Mouse (Mus musculus): ENCODE data around the gene Brms1. TPM values are rescaled to one million over a fixed set of nuclear protein-coding genes. Genes with fewer than 3 reads are reported as not detected.
A peak's percentile ranks its signal among the peaks of the same experiment; 100 is the strongest.

Gene Brms1
- polyA plus RNA-seq, 1 experiment from 2014 or later, result 39.9 TPM

DNA sequence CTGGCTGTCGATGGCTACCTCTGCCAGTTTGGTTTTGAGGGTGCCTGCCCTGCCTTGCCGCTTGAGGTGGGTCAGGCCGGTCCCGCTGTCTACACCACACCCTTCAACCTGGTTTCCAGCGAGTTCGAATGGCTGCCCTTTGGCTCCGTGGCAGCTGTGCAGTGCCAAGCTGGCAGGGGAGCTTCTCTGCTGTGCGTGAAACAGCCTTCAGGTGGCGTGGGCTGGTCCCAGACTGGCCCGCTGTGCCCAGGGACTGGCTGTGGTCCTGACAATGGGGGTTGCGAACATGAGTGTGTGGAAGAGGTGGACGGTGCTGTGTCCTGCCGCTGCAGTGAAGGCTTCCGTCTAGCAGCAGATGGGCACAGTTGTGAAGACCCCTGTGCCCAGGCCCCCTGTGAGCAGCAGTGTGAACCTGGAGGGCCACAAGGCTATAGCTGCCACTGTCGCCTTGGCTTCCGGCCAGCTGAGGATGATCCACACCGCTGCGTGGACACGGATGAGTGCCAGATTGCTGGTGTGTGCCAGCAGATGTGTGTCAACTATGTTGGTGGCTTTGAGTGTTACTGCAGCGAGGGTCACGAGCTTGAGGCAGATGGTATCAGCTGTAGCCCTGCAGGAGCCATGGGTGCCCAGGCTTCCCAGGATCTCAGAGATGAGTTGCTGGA is 27.5 kb downstream of the Brms1 start:
- peak overlapping the region; percentile 93 for H3K27ac ChIP-seq

GRCm38 (mm10) chr19:5069486-5069885 is 28.3 kb downstream of the Brms1 start:
- 74% methylated on average over 5 of the region's 5 CpGs for WGBS
- H3K4me2 ChIP-seq, result peak overlapping the region; percentile 79
- H3K27me3 ChIP-seq (replicated peaks), result peaks cover 5% of the 10 kb centered on the region; the same call in 1 of the 2 replicates
- ATAC-seq (ENCODE audit: insufficient read depth, low FRiP score, low read depth), result no peak
- H3K9ac ChIP-seq, result 0 out of 2 replicates have a peak overlapping the region, but pooled peaks have one; percentile 2
- H3K27ac ChIP-seq, result 0 out of 2 replicates have a peak overlapping the region, but pooled peaks have one; percentile 92
- H3K9me3 ChIP-seq, result no peaks in the 10 kb centered on the region
- peak overlapping the region; percentile 58 for H3K4me3 ChIP-seq (replicated peaks)
- no peaks in the 10 kb centered on the region for H3K36me3 ChIP-seq
- peaks cover 53% of the 10 kb centered on the region for H3K4me1 ChIP-seq

More for the DNA sequence above, 27.5 kb downstream of the Brms1 start:
- Histone ChIP-seq H3K27me3 (replicated peaks) (peaks cover 5% of the 10 kb centered on the region; the same call in 1 of the 2 replicates), H3K4me2 (peak overlapping the region; percentile 79), H3K9me3 (no peaks in the 10 kb centered on the region), H3K4me3 (replicated peaks) (peak overlapping the region; percentile 58), H3K4me1 (peaks cover 53% of the 10 kb centered on the region), H3K9ac (peak overlapping the region; percentile 64; the same call in 1 of the 2 replicates), H3K36me3 (no peaks in the 10 kb centered on the region)
- 29% methylated on average over 21 of the region's 21 CpGs for whole genome bisulfite sequencing
- no peak for ATAC-seq (ENCODE audit: insufficient read depth, low FRiP score, low read depth)

- Histone ChIP-seq H3K4me3 (replicated peaks) (peak overlapping the region; percentile 58), H3K4me2 (peak overlapping the region; percentile 79), H3K9me3 (no peaks in the 10 kb centered on the region), H3K27ac (peak overlapping the region; percentile 92; the same call in 1 of the 2 replicates), H3K27me3 (replicated peaks) (peaks cover 5% of the 10 kb centered on the region; the same call in 1 of the 2 replicates), H3K4me1 (peaks cover 53% of the 10 kb centered on the region), H3K9ac (peak overlapping the region; percentile 2; the same call in 1 of the 2 replicates), H3K36me3 (no peaks in the 10 kb centered on the region)
- WGBS, result 71% methylated on average over 7 of the region's 7 CpGs
- ATAC-seq (ENCODE audit: insufficient read depth, low FRiP score, low read depth), result no peak
Measured at GRCm38 (mm10) chr19:5069978-5070377, 28.8 kb downstream of the Brms1 start.

DNA sequence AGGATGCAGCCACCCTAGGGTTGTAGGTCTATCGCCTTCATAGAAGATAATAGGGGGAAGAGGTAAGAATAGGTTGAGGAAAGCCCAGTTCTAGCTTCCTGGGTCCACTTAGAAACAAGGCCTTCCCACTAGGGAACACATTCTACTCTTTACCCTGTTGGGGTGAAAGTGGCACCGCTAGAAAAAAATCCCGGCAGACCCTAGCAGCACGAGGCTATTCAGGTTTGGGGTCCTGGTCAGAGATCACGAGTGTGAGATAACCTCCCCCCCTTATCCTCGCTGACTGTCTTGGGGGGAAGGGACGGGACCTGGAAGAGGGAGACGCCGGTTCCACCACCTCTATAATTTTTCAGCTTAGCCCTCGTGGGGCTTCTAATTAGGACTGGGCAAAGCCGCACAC is 29.9 kb downstream of the Brms1 start:
- H3K27me3 ChIP-seq (replicated peaks), result peaks cover 5% of the 10 kb centered on the region; the same call in 1 of the 2 replicates
- H3K4me1 ChIP-seq, result peaks cover 46% of the 10 kb centered on the region
- H3K4me2 ChIP-seq, result peak overlapping the region; percentile 79
- peak overlapping the region; percentile 29; the same call in 1 of the 2 replicates for H3K9ac ChIP-seq
- H3K27ac ChIP-seq, result peak overlapping the region; percentile 92
- H3K9me3 ChIP-seq, result no peaks in the 10 kb centered on the region
- 8% methylated on average over 11 of the region's 11 CpGs for WGBS
- H3K36me3 ChIP-seq, result no peaks in the 10 kb centered on the region
- no peak for ATAC-seq (ENCODE audit: insufficient read depth, low FRiP score, low read depth)
- H3K4me3 ChIP-seq (replicated peaks), result peak overlapping the region; percentile 58

DNA sequence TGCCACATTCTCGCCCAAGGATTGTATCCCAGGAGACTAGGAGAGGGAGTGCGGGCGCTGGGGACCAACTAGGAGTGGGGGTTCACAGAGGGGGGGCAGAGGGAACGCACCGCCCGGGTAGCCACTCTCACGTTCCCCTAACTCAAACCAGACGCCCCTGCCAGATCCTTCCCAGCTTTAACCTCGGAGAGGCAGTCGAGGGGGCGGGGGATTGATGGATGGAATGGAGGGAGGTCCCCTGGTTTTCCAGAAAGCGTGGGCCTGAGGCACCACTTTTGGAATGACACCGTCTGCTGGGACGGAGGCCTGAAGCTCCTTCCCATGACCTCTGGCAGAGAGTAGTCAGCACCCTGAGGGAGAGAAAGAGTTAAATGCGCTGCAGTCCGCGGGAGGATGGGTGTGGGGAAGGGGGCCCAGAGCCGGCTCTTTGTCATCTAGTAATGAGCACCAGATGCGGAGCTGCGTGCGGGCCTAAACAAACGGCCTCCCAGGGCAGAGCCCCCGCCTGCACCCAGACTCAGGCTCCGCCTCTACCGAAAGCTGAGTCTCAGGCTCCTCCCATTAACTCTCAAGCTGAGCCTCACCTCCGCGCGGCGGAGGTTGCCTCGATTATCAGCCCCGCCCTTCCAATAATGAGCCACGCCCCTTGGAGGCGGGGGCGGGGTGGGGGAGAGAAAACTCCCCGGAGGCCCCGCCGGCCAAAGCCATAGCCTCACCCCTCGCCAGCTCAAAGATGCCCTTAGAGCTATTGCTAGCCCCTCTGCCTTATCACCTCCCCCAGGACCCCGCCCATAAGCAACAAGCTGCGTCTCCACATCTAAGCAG is 30.6 kb downstream of the Brms1 start:
- under 1% methylated on average over 40 of the region's 40 CpGs for WGBS
- Histone ChIP-seq H3K4me2 (peak overlapping the region; percentile 79), H3K36me3 (no peaks in the 10 kb centered on the region), H3K9ac (peak overlapping the region; percentile 29; the same call in 1 of the 2 replicates), H3K4me1 (peaks cover 46% of the 10 kb centered on the region), H3K27ac (peak overlapping the region; percentile 92), H3K4me3 (replicated peaks) (peak overlapping the region; percentile 58), H3K27me3 (replicated peaks) (peaks cover 5% of the 10 kb centered on the region; the same call in 1 of the 2 replicates), H3K9me3 (no peaks in the 10 kb centered on the region)
- ATAC-seq (ENCODE audit: insufficient read depth, low FRiP score, low read depth), result peak; percentile 83

DNA sequence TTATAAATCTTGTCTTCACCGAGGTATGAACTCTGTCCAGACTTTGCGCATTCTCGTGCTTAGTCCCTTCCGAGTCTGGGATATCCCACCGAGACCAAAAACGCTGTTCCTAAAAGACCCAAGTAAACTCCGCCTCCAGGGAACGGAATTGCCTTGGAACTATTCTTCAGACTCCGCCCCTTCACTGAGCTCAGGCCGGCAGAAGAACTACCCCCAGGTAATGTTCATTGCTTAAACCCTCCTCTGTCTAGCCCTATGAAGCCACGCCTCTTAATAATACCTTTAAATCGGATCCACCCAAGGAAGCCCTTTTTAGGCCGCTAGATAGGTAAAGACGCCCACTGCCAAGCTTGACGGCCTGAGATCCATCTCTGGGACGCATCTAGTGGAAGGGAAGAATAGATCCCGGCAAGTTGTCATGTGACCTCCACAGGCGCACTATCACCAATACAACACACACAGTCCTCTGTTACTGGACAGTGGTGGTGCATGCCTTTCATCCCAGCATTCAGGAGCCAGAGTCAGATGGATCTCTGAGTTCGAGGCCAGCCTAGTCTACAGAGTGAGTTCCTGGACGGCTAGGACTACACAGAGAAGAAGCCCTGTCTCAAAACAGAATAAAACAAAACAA is 31.4 kb downstream of the Brms1 start:
- H3K9me3 ChIP-seq, result no peaks in the 10 kb centered on the region
- H3K4me1 ChIP-seq, result peaks cover 39% of the 10 kb centered on the region
- peak; percentile 4; the same call in 1 of the 2 replicates for ATAC-seq (ENCODE audit: insufficient read depth, low FRiP score, low read depth)
- no peaks in the 10 kb centered on the region for H3K36me3 ChIP-seq
- peaks cover 5% of the 10 kb centered on the region; the same call in 1 of the 2 replicates for H3K27me3 ChIP-seq (replicated peaks)
- H3K9ac ChIP-seq, result 0 out of 2 replicates have a peak overlapping the region, but pooled peaks have one; percentile 16
- peak overlapping the region; percentile 58 for H3K4me3 ChIP-seq (replicated peaks)
- H3K27ac ChIP-seq, result peak overlapping the region; percentile 92
- H3K4me2 ChIP-seq, result peak overlapping the region; percentile 79
- WGBS, result 3% methylated on average over 20 of the region's 20 CpGs

DNA sequence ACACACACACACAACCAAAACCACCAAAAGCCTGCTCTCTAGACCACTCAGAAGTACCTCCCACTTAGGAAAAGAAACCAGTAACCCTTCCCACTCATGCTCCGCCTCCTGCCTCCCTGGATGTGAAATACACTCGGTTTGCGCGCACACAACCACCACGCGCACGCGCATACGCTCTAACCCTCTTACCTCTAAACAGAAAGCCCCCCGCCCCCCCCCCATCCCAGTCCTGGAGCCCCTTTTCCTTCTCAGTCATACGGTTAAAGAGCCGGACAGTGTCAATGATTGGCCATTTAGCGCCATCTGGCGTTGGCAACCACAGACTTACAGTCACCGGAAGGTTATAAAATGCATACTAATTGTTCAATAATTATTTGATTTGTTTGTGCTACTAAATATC is 31.9 kb downstream of the Brms1 start:
- peak overlapping the region; percentile 92; the same call in 1 of the 2 replicates for H3K27ac ChIP-seq

GRCm38 (mm10) chr19:5073518-5073917 is 32.4 kb downstream of the Brms1 start:
- Histone ChIP-seq H3K4me3 (replicated peaks) (no peak overlapping the region; the same call in 1 of the 2 replicates), H3K9me3 (no peaks in the 10 kb centered on the region), H3K4me1 (peaks cover 35% of the 10 kb centered on the region), H3K27me3 (replicated peaks) (peaks cover 5% of the 10 kb centered on the region; the same call in 1 of the 2 replicates), H3K27ac (no peak overlapping the region), H3K9ac (no peak overlapping the region), H3K36me3 (no peaks in the 10 kb centered on the region), H3K4me2 (peak overlapping the region; percentile 79; the same call in 1 of the 2 replicates)
- 25% methylated on average over 5 of the region's 5 CpGs for WGBS
- ATAC-seq (ENCODE audit: insufficient read depth, low FRiP score, low read depth), result no peak

More for the DNA sequence above, 31.9 kb downstream of the Brms1 start:
- no peak for ATAC-seq (ENCODE audit: insufficient read depth, low FRiP score, low read depth)
- no peaks in the 10 kb centered on the region for H3K9me3 ChIP-seq
- H3K9ac ChIP-seq, result no peak overlapping the region
- peaks cover 38% of the 10 kb centered on the region for H3K4me1 ChIP-seq
- peak overlapping the region; percentile 58 for H3K4me3 ChIP-seq (replicated peaks)
- WGBS, result under 1% methylated on average over 15 of the region's 15 CpGs
- no peaks in the 10 kb centered on the region for H3K36me3 ChIP-seq
- H3K27me3 ChIP-seq (replicated peaks), result peaks cover 5% of the 10 kb centered on the region; the same call in 1 of the 2 replicates
- peak overlapping the region; percentile 79 for H3K4me2 ChIP-seq

DNA sequence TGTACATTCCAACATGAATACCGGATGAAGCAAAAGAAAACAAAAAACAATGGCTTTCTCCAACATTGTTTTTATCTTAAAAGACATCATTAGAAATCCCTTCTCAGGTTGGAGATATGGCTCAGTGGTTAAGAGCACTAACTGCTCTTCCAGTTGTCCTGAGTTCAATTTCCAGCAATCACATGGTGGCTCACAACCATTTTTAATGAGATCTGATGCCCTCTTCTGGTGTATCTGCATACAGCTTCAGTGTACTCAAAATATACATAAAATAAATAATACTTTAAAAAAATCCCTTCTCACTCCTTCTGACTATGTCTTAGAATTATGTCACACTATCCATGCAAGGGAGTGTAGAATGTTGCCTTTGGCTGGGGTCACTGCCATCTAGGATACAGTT is 38.1 kb downstream of the Brms1 start:
- Histone ChIP-seq H3K9ac (no peak overlapping the region), H3K36me3 (no peaks in the 10 kb centered on the region), H3K4me1 (no peaks in the 10 kb centered on the region), H3K27ac (no peak overlapping the region), H3K27me3 (replicated peaks) (peaks cover 41% of the 10 kb centered on the region), H3K9me3 (no peaks in the 10 kb centered on the region), H3K4me2 (no peak overlapping the region), H3K4me3 (replicated peaks) (no peak overlapping the region)
- WGBS, result 92% methylated on average over 1 of the region's 1 CpGs
- ATAC-seq (ENCODE audit: insufficient read depth, low FRiP score, low read depth), result no peak

DNA sequence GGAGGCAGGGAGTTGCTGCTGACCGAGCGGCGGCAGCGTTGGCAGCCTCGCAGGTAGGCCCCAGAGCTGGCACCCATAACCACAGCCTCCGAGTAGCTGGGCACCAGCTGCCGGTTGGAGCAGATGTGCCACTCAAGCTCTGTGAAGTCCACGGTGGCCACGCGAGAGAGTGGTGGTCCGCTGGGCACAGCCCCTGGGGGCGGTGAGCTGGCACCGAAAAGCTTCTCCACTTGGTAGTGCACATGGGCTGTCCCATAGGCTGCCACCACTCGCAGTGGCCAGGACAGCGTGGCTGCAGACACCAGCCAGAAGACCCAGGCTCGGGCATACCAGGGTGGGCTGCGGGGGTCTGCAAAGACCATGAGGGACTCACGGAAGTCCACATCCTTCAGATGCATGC is 40.9 kb downstream of the Brms1 start:
- Histone ChIP-seq H3K4me3 (replicated peaks) (no peak overlapping the region), H3K9me3 (no peaks in the 10 kb centered on the region), H3K27me3 (replicated peaks) (peaks cover 65% of the 10 kb centered on the region), H3K9ac (no peak overlapping the region), H3K27ac (no peak overlapping the region), H3K4me2 (no peak overlapping the region), H3K4me1 (peaks cover 10% of the 10 kb centered on the region), H3K36me3 (no peaks in the 10 kb centered on the region)
- WGBS, result 59% methylated on average over 18 of the region's 18 CpGs
- no peak for ATAC-seq (ENCODE audit: insufficient read depth, low FRiP score, low read depth)

GRCm38 (mm10) chr19:5082596-5082995 is 41.4 kb downstream of the Brms1 start:
- whole genome bisulfite sequencing, result 66% methylated on average over 24 of the region's 24 CpGs

More at GRCm38 (mm10) chr19:5082596-5082995, 41.4 kb downstream of the Brms1 start:
- H3K4me3 ChIP-seq (replicated peaks), result no peak overlapping the region
- H3K27ac ChIP-seq, result no peak overlapping the region
- no peaks in the 10 kb centered on the region for H3K9me3 ChIP-seq
- peaks cover 14% of the 10 kb centered on the region for H3K4me1 ChIP-seq
- ATAC-seq (ENCODE audit: insufficient read depth, low FRiP score, low read depth), result no peak
- no peak overlapping the region for H3K9ac ChIP-seq
- peaks cover 65% of the 10 kb centered on the region for H3K27me3 ChIP-seq (replicated peaks)
- no peak overlapping the region for H3K4me2 ChIP-seq
- no peaks in the 10 kb centered on the region for H3K36me3 ChIP-seq

Measured in stomach, embryonic 15.5 days (tissue).